Mouse (Mus musculus): Measurements from ENCODE around the gene Kcnk2. TPM values are rescaled to one million over a fixed set of nuclear protein-coding genes. Genes with fewer than 3 reads are reported as not detected.
A peak's percentile ranks its signal among the peaks of the same experiment; 100 is the strongest.

The Kcnk2 gene
- total RNA-seq, 2 experiments from 2014 or later: 57.1 to 57.7 TPM

DNA sequence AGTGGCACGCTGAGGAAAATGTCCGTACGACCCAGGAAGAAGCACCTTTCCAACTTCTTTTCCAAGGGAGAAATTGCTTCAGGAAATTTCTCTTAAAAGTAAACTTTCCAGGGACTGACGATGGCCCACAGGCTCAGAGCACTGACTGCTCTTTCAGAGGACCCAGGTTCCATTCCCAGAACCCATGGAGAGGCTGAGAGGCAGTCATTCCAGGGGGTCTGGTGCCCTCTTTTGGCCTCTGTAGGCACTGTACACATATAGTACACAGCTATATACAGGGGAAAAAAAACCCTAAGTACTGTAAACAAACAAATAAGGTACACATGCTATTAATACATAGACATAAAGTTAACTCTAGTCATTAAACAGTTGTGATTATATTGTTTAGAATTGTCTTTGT is 174.6 kb downstream of the Kcnk2 start:
- DNase-seq: no peak
- intact Hi-C loops (cut with DNase I): no loop called here

DNA sequence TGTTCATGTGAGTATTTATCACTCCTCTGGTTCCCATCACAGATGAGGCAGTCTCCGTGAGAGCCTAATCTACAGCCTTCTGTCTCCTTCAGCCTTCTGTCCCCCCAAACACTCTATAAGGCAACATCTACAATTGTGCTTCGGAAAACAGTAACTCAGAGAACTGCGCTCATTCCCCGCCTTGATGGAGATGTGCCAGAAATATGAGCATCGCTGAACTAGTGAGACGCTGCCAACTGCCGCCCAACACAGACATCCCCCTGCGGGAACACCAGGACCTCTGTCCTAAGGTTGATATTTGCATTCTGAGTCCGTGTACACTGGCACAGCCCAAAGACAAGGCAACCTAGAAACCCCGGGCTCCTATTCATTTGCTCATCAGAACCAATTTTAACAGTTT is 183.0 kb downstream of the Kcnk2 start:
- peak; percentile 87 for DNase-seq
- intact Hi-C loops (cut with DNase I): no loop called here

DNA sequence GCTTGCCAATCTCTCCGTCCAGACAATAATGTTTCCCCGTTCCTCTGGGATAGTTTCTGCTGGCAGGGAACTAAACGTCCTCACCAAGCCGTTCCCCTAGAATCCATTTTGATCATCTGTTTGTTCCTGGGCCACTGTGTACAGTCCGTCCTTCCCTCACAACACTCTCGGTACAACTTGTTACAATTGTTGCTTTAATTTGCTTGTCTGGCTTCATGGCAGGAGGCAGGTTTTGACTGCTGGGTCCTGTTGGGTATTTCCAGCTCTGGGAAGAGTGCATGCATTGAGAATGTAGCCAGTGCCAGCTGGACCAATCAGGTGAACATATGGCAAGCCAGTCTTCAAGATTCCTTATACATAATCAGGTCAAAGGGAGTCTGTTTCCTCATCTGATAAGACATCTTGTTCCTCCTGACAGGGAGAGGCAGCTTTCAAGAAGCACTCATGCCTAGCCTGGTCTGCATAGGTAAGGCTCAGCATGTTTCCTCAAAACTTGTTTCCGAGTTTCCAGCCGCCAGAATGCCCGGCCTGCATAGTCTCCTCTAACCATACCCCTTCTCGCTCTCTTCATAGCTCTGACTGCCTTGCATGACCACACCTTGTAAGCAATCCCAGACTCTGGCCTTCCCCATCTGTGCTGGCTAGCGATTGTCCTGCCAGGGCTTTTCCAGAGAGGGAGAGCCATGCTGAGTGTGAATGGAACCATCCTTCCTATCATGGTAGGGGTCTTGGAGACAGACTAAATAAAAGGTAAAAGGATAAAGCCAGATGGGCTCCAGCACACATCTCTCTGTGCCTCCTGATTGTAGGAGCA is 184.1 kb downstream of the Kcnk2 start:
- DNase-seq: peak; percentile 74
- intact Hi-C loops (cut with DNase I): no loop called here

DNA sequence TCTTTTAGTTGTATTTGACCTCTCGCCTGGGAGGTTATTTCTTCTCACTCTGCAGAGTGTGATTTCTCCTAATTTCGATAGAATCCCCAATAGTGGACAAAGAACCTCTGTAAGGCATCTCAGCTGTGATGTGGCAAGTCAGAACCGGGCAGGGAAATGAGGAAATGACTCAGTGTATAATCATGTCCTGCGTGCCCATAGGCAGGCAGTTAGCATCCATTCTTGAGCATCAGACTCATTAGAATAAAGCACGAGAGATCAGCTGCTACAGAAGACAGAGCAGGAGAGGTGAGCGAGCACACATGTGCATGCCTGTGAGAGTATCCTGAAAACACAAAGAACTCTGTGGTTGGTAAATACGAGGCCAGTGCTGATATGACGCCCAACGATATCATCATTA is 186.9 kb downstream of the Kcnk2 start:
- intact Hi-C loops (cut with DNase I): no loop called here
- DNase-seq: no peak

DNA sequence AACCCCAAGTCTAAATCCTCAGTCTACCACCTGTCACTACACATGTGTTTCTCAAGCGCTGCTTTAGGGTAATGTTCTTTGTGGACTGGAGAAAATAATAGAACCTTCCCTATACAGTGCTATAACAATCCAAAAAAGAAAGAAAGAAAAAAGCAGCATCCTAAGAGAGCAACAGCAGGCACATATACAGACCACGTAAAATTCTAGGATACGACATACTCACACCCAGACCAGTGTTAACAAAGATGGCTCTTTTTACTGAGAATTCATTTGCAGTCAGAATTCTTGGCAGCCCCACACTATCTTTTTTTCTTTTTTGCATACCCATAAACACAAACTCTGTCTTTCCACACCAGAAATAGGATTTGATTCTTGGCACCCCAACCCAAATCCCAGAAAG is 187.6 kb downstream of the Kcnk2 start:
- DNase-seq: no peak
- intact Hi-C loops (cut with DNase I): no loop called here

DNA sequence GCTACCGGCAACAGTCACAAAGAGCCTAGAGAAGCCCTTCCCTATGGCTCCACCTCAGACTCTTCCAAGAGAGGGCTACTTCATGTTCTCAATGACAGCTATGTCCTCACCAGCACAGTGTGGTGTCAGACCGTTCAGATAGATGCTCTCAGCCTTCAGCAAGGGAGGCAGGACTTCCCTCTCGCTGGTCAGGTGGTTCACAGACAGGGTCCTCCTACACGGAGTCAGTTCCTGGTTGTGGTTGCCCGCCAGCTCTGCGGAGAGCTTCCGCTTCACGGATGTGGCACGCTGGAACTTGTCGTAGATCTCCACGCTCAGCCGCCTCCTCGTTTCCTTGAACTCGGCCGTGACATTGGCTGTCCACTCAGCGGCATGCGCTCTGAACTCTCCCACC is 192.4 kb downstream of the Kcnk2 start:
- peak; percentile 27 for DNase-seq
- intact Hi-C loops (cut with DNase I): no loop called here

DNA sequence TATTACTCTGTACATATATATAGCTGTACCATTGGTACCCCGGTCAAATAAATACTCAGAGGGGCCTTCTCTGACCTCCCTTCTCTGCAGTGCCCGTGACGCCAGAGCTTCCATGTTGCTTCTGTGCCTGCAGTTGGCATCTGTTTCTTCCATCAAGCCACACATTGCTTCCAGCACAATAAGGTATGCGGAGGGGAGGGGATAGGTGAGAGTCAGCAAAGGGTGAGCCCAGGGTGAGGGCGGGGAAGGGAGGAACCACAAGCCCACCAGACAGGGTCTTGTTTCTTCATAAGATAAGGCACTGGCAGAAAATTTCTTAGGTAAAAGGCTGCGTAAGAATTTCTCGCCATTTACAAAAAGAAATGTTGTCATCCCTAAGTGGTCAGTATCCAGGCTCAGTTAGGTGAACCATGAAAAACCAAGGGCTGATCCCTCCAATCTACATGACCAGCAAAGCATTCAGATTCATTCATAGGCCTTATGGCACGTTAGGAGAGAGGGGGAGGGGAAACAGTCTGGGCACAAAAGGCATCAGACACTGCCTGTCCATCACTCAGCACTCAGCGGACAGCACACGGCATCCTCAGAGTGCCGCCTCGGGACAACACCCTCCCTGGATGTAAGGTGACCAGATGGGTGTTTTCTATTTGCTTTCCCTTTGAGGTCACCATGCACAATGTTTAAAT is 192.9 kb downstream of the Kcnk2 start:
- intact Hi-C loops (cut with DNase I): no loop called here
- DNase-seq: no peak

DNA sequence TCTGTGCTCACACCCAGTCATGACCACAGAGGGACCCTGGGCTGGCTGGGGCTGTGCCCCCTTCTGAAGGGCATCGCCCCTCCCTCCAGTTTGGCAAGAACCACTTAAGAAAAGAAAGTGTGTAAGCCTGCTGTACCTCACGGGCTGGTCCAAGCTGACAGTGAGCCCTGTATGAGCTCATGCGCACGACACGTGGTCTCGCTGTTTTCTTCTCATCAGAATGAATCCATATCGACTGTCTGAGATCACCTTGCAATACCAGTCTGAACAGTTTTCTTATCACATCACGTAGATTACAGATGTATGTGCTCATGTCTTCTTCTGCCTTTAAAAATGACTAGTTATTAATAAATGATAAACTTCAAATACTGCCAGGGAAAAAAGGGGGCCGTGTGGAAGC is 193.5 kb downstream of the Kcnk2 start:
- intact Hi-C loops (cut with DNase I): no loop called here
- no peak for DNase-seq

DNA sequence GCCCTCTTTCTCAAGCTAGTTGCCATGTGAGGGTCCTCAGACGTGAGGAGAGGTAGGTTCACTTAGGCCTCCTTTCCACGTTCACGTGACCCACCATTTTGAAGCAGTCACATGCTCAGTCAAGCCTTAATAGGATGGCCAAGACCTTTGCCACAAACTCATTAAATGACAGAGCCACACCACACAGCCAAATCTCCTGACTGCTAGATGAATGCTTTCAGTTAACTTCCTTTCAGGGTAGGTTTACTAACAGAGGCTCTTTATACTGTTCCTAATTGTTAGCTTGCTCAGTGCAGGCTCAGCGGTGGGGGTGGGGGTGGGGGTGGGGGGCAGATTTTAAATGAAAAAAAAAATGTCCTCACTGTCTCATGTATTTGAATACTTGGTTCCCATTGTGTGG is 206.3 kb downstream of the Kcnk2 start:
- DNase-seq: no peak
- intact Hi-C loops (cut with DNase I): no loop called here

DNA sequence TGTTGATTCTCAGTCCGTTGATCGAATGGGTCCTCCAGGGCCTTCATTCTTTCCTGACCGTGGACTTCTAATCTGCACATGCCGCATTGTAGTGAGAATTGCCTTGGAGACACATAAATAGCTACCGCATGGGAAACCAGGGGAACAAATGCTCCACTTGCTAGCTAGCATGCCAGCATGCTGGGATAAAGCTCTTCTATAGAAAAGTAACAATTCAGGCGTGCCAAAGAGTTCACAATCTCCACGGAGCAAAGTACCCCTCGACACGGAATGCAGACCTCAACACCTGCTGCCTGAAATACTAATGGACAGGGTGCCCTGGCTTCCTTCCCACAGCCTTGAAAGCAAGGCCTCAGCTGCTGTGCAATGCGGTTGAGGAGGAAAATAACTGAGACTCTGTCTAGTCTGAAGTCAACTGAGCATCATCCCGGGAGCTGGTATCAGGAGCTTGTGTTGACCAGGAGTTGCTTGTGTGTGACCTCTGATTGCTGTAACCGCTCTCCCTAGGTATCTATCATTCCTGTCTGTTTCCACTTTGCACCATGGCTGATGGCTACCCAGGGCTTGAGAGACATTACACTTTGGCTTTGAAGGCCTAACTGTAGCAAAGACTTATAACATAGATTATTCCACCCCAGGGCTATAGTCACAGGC is 214.2 kb downstream of the Kcnk2 start:
- intact Hi-C loops (cut with DNase I): no loop called here
- peak; percentile 73 for DNase-seq

DNA sequence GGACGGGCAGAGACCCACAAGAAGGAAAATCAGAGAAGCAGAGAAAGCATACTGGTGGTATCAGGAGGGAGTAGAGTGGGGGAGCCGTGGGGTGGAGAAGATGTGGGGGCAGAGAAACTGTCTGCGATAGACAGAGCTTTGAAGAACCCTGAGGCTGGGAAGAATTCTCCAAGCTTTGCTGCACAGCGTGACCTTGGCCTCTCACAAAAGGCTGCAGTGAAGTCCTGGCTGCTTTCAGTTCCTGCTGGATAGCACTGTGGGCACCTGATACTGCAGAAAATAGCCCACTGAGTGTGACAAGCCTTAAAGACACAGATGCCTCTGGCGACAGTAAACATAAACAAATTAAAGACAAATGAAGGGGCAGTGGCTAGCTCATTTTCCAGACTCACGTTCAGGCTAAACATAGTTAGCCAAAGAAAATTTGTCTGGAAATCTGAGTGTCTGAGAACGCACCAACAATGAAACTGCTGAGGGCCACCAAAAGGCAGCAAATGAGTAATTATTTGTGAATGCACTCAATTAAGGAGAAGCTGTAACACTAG is 216.8 kb downstream of the Kcnk2 start:
- intact Hi-C loops (cut with DNase I): no loop called here
- DNase-seq: peak; percentile 14

DNA sequence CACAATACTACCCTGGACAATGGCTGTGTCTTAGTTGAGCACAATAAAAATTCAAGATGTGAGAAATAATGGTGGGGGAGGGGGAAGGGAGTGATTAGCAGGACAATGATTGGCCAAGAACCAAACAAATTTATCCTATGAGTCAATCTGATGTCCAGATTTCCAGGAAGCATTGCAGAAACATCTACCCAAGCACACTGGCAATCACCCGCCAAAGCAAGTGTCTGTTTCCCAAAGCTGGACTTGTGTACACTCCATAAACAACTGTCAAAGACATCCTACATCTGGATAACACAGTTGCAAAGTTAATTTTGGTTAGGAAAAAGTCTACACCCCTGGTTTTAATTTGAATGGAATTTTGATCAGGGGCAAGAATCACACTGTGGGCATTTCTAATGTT is 224.3 kb downstream of the Kcnk2 start:
- no peak for DNase-seq
- intact Hi-C loops (cut with DNase I): no loop called here

DNA sequence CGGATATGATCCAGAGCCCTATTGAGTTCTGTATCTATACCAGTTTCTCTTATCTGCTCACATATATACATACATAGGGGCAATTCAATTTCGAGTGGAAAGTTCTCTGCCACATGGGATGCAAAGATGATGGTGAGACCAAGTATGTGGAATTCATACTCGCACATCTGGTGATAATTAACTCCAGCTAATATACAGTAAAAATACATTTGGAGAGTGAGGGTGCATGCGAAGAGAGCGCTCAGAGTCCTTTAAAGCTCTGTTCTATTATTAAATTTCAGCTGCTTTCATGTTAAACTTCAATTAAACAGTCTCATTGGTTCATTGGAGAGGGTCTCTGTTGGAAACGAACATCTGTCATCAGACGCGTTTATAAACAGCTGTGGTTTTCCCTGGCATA is 228.6 kb downstream of the Kcnk2 start:
- DNase-seq: no peak
- intact Hi-C loops (cut with DNase I): no loop called here

DNA sequence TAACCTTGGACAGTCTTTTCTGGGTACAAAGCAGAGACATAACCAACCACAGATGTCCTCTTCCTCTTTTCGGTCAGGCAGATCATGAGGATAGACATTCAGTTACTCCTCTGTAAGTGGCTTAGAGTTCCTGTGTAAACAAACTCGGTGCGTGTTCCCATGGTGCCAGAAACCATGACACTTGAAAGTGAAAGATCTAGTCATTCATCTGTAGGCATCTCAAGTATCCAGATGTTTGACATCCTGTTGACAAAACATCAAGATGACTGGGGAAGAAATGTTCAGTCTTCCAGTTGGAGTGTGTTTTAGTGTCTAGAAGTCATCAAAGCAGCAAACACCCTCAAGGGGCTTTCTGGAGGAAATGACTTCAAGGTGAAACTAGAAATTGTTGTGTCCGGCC is 230.9 kb downstream of the Kcnk2 start:
- DNase-seq: no peak
- intact Hi-C loops (cut with DNase I): no loop called here

DNA sequence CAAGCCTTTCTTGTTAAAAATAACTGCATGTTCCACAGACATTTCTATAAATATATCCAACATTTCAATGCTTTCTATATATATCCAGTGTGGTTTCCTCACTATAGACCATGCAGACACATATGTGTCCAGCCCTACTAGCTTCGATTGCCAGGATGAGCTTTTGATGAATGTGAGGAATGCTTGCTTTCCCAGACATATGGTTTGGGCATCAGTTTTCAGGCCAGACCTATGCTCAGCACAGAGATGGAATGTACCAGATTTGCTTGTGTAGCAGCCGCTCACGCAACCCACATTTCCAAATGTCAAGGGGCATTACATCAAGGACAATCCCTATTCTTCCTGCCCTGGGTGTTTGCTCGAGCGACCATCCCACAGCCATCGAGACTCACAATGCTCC is 236.3 kb downstream of the Kcnk2 start:
- no peak for DNase-seq
- intact Hi-C loops (cut with DNase I): no loop called here

DNA sequence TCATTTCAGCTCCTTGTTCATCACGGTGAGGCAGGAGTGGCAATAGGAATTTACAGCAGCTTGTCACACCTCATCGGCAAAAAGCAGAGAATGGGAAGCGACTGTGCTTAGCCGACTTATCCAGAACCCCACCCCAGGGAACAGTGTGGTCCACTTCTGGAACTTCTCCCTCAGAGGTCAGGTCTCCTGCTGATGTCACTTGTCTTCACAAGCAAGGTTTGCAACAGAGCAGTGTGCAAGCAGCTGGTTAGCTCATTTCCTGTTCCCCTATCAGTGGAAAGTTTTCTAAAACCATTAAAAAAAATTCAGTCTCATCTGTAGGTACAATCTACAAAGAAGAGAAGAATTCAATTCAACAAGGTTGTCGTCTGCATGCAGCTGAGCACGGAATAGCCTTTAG is 236.9 kb downstream of the Kcnk2 start:
- no peak for DNase-seq
- intact Hi-C loops (cut with DNase I): no loop called here

DNA sequence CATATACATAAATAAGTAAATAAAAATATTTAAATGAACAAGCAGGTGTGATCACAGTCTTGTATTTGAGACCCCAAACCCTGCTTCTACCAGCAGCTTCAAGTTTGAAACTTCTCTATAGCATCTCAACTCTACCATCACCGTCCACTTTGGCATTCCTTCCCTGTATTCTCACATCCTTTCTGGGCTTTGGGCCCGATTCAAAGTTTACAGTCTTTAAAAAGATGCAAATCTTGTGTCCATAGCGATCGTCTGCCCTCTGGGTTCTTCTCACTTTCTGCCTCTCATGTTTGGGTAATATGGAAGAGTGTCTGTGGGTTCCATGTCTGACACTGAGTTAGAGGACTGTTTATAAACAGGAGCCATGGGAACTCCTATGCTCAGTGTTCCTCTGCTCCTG is 237.4 kb downstream of the Kcnk2 start:
- intact Hi-C loops (cut with DNase I): no loop called here

DNA sequence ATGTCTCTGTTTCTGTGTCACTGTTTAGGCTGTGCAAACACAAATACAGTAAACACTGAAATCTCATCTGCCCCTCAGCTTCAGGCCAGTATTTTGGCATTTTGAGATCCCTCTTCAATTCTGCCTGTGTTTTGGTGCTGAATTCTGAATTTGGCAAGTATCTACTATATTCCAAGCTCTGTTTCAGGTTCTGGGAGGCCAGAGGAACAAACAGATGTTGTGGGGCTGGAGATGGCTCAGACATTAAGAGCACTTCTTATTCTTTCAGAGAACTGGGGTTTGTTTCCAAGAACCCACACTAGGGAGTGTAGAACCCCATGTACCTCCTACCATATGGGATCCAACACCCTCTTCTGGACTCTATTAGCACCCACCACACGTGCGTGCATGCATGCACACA is 237.8 kb downstream of the Kcnk2 start:
- no peak for DNase-seq
- intact Hi-C loops (cut with DNase I): no loop called here

More for the DNA sequence above, 237.4 kb downstream of the Kcnk2 start:
- DNase-seq: no peak
